Mouse (Mus musculus): Measurements from ENCODE around the gene Soga1.

Gene Soga1

GRCm38 (mm10) chr2:157060557-157061305 is 18.3 kb downstream of the Soga1 start:
- no peak for DNase-seq

- no peak for DNase-seq
These were observed 19.0 kb downstream of the Soga1 start for GRCm38 (mm10) chr2:157060037-157060436.

- DNase-seq = no peak
These were observed 19.9 kb downstream of the Soga1 start for GRCm38 (mm10) chr2:157059166-157059565.

- DNase-seq = no peak
These were observed 20.6 kb downstream of the Soga1 start for GRCm38 (mm10) chr2:157058342-157058998.

GRCm38 (mm10) chr2:157057758-157058157 is 21.3 kb downstream of the Soga1 start:
- DNase-seq = no peak

- no peak for DNase-seq
These were observed 21.9 kb downstream of the Soga1 start for GRCm38 (mm10) chr2:157057186-157057585.

- DNase-seq = no peak
These were observed 23.3 kb downstream of the Soga1 start for GRCm38 (mm10) chr2:157055721-157056120.

- DNase-seq = no peak
These were observed 24.2 kb downstream of the Soga1 start for GRCm38 (mm10) chr2:157054816-157055215.

- no peak for DNase-seq
These were observed 24.8 kb downstream of the Soga1 start for GRCm38 (mm10) chr2:157054297-157054696.

GRCm38 (mm10) chr2:157053787-157054186 is 25.3 kb downstream of the Soga1 start:
- DNase-seq = no peak

GRCm38 (mm10) chr2:157053124-157053523 is 25.9 kb downstream of the Soga1 start:
- no peak for DNase-seq

GRCm38 (mm10) chr2:157052448-157052847 is 26.6 kb downstream of the Soga1 start:
- DNase-seq = no peak

GRCm38 (mm10) chr2:157049831-157050243 is 29.2 kb downstream of the Soga1 start:
- DNase-seq = no peak

GRCm38 (mm10) chr2:157048395-157049181 is 30.5 kb downstream of the Soga1 start:
- DNase-seq = no peak

- DNase-seq = no peak
These were observed 32.1 kb downstream of the Soga1 start for GRCm38 (mm10) chr2:157046956-157047355.

- no peak for DNase-seq
These were observed 33.1 kb downstream of the Soga1 start for GRCm38 (mm10) chr2:157045932-157046331.

GRCm38 (mm10) chr2:157043987-157044386 is 35.1 kb downstream of the Soga1 start:
- DNase-seq = no peak

GRCm38 (mm10) chr2:157043556-157043955 is 35.5 kb downstream of the Soga1 start:
- DNase-seq = no peak

GRCm38 (mm10) chr2:157041421-157041820 is 37.6 kb downstream of the Soga1 start:
- DNase-seq = no peak

GRCm38 (mm10) chr2:157040649-157041046 is 38.4 kb downstream of the Soga1 start:
- DNase-seq = no peak

- no peak for DNase-seq
These were observed 39.0 kb downstream of the Soga1 start for GRCm38 (mm10) chr2:157039900-157040648.

- DNase-seq = no peak
These were observed 41.8 kb downstream of the Soga1 start for GRCm38 (mm10) chr2:157037303-157037702.

- no peak for DNase-seq
These were observed 42.7 kb downstream of the Soga1 start for GRCm38 (mm10) chr2:157036400-157036799.

Measured in B cell, adult 2 months (primary cell).